Mouse (Mus musculus) lung, adult 2 months (tissue): ENCODE results near the gene Bicdl1. TPM values are rescaled to one million over a fixed set of nuclear protein-coding genes. Genes with fewer than 3 reads are reported as not detected.
A peak's percentile ranks its signal among the peaks of the same experiment; 100 is the strongest.

Experiments used
- DNase-seq: peaks from one replicate; pipeline ENCODE4 v3.0.0; 2022
- H3K4me1 ChIP-seq: fragments of 200-500 bp; 2 replicates; pipeline ENCODE4 v1.6.1; 2011; ENCODE audit warnings: low read length; ENCODE audit not compliant: control insufficient read depth, insufficient read depth
- H3K4me3 ChIP-seq: fragments of 200-500 bp; replicated peaks from 2 replicates; pipeline ENCODE3; 2011; ENCODE audit warnings: low read depth, mild to moderate bottlenecking, control low read depth, low read length; ENCODE audit errors: extremely low read depth
- CTCF ChIP-seq: fragments of 200-500 bp; IDR thresholded peaks from 2 replicates; pipeline ENCODE4 v1.5.1; 2011; ENCODE audit warnings: mild to moderate bottlenecking, low read length, control low read depth; ENCODE audit not compliant: insufficient read depth
- POLR2A ChIP-seq: fragments of 200-500 bp; IDR thresholded peaks from 2 replicates; pipeline ENCODE4 v1.6.1; 2011; ENCODE audit warnings: low read depth, mild to moderate bottlenecking, control low read depth, low read length, borderline replicate concordance; ENCODE audit errors: extremely low read depth
- WGBS: fragments of 180-500 bp; shearing (Covaris S2); methylation state at CpG from one replicate; pipeline ENCODE4 v1.1.7; 2018; 5-methylcytosine and 5-hydroxymethylcytosine counted together
- polyA plus RNA-seq: library from polyadenylated mRNA; depleted of rRNA; stranded (reverse); fragments of >200 nt; gene quantifications from 2 replicates; pipeline ENCODE4 v1.2.3, GENCODE M21; 2012

Gene Bicdl1
- polyA plus RNA-seq, 1 experiment = 26.2 TPM

DNA sequence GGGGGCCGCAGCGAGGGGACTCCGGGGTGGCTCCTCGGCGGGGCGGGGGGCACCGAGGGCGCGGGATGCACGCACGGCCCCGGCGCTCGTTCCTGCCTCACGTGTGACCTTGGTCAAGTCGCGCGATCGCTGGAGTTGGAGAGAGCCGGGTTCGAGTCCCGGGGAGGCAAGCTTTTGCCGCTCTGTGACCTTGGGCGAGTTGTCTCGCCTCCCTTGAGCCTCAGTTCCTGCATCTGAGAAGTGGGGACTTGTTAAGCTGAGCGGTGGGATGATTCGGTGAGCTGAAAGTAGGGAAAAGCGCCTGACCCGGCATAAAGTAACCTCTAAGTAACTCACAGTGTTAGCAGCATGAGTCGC, 99.1 kb downstream of the Bicdl1 start:
- WGBS = 2% methylated on average over 30 of the region's 30 CpGs
- H3K4me3 ChIP-seq = peak overlapping the region; percentile 70
- DNase-seq = peak; percentile 39
- TF ChIP-seq POLR2A (no peak), CTCF (no peak)
- H3K4me1 ChIP-seq = peaks cover 24% of the 10 kb centered on the region

DNA sequence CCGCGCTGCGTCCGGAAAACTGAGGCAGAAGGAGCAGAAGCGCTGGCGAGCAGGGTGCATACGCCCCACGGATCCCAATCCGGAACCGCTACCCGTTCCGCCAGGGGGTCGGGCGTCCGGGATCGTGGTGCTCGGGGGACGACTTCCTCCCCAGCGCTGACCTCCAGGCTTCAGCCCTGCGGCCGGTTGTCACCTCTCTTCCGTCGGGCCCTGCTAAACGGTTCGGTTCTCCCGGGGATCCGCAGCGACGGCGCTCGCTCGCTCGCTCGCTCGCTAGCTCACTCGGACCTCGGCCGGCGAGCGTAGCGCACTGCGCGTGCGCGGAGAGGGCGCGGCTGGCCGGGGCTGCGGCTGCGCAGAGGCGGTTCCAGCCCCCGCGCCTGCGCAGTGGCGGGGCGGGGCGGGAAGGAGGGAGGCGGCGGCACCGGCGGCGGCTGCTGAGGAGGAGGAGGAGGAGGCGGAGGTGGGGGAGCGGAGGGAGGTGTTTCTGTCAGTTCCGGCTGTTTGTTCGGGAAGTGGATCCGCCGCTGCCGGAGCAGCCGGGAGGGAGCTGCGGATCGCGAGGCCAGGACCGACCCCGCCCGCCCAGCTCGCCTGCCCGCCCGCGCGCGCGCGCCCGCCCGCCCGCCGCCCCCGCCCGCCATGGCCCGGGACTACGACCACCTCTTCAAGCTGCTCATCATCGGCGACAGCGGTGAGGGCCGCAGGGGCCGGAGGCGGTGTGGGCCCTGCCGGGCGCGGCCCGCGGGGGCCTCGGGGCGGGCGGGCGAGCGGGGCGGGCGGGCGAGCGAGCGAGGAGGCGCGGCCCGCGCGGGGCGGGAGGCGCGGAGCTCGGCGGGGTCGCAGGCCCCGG, 99.7 kb downstream of the Bicdl1 start, which contains the start of gene Rab35:
Gene Rab35 (plus strand): TSS at position 404 of the 853 bp plus-strand sequence.
- WGBS = 2% methylated on average over 86 of the region's 125 CpGs
- TF ChIP-seq POLR2A = peak; percentile 87
- TF ChIP-seq CTCF = no peak
- DNase-seq = peak; percentile 93
- Histone ChIP-seq H3K4me1 (peaks cover 24% of the 10 kb centered on the region), H3K4me3 (peak within 1 kb of the TSS; percentile 91)

DNA sequence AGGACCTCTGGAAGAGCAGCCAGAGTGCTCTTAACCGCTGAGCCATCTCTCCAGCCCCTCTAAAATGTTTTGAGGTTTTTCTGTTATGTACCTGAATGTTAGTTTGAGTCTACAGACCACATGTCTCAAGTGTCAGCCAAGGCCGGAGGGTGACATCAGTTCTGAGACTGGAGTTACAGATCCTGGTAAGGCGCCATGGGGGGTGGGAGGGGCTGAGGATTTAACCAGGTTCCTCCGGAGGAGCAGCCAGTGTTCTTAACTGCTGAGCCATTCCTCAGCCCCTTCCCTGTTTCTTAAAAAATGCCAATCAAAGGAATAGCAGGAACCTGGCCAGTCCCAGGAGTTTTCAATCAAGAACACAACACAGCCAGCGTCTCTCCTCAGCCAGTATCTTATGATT, 101.1 kb downstream of the Bicdl1 start:
- DNase-seq = no peak
- 55% methylated on average over 5 of the region's 5 CpGs for WGBS
- TF ChIP-seq CTCF (no peak), POLR2A (no peak)
- Histone ChIP-seq H3K4me3 (no peak overlapping the region), H3K4me1 (peaks cover 22% of the 10 kb centered on the region)

DNA sequence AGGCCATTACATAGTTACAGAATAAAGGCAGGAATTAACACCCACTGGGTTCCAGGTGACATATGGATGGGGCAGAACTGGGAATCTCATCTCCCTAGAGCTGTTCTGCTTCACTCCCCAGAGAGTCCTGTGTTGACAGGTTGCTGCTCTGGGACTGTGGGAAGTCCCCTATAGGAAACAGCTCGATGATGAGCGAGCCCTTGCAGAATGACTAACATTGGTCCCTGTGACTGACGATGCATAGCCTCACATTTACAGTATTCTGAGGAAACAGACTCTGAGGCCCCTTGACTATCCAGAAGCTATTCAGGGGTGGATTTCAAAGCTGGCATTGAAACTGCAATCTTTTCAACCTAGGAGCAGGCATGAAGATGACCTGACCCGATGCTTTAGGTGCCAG, 101.7 kb downstream of the Bicdl1 start:
- DNase-seq = no peak
- WGBS = 90% methylated on average over 4 of the region's 4 CpGs
- TF ChIP-seq POLR2A = no peak
- TF ChIP-seq CTCF = no peak
- Histone ChIP-seq H3K4me3 (no peak overlapping the region), H3K4me1 (peaks cover 17% of the 10 kb centered on the region)

- Histone ChIP-seq H3K4me3 (no peak overlapping the region), H3K4me1 (peaks cover 8% of the 10 kb centered on the region)
- 58% methylated on average over 8 of the region's 8 CpGs for WGBS
- DNase-seq = no peak
- TF ChIP-seq CTCF (no peak), POLR2A (no peak)
Observed at GRCm38 (mm10) chr5:115628083-115628482, 103.3 kb downstream of the Bicdl1 start.

DNA sequence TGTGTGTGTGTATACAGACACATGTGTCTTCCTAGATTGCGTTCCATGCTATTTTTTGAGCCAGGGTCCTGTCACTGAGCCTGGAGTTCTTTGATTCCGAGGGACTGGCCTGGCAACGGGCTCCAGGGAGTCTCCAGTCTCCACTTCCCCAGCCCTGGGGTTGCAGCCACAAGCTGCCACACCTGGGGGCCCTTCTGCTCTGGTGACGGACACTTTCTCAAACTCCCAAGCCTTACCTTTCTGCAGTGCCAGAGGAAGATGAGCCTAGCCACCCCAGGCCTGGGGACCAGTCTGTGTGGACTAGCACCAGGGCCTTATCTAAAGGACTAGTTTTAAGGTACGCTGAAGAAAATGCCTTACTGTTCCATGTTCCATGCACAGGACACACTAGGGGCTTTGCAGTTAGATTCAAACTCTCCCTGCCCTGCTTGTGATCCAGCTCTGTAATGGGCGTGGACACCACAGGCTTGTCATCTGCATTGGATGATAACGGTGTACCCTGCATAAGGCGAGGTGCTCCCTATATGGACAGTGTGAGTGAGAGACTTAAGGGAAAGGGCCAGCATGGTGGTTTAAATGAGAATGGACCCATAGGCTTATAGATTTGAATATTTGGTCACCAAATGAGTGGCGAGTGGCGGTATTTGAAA, 105.1 kb downstream of the Bicdl1 start:
- H3K4me1 ChIP-seq = peaks cover 3% of the 10 kb centered on the region
- no peak overlapping the region for H3K4me3 ChIP-seq
- WGBS = 89% methylated on average over 10 of the region's 10 CpGs
- no peak for TF ChIP-seq POLR2A
- TF ChIP-seq CTCF = no peak
- DNase-seq = no peak

DNA sequence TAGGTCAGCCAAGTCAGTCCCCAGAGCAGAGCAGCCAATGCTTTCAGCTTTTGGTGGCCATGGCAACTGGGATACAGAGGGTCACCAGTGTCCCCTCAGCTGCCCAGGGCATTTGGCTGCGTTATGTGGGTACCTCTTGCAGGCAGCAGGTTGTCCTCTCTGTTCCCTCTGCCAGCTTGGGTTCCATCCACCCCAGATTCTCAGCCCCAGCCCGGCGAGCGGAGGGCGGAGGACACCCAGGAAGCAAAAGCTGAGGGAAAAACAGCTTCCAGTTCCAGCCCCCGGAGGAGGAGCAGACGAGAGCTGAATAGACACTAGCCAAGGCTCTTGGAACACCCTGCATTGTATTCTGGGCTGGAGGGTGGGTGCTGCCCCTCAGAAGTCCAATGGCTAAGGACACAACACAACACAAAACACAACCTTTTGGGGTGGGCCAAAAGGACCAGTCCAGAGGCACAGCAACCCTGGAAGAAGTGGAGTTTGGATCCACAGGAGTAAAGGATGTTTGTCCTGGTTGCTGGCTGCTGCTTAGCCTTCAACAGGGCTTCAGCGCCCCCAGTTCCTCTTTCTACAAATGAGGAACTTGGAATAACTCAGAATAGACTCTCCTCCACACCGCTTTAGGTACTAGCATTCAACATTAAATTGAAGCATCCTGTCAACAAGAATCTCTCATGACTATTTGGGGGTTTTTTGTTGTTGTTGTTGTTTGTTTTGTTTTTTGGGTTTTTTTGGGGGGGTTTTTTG, 107.6 kb downstream of the Bicdl1 start:
- no peak for DNase-seq
- TF ChIP-seq POLR2A = no peak
- TF ChIP-seq CTCF = no peak
- WGBS = 64% methylated on average over 9 of the region's 9 CpGs
- H3K4me3 ChIP-seq = no peak overlapping the region
- no peaks in the 10 kb centered on the region for H3K4me1 ChIP-seq

- no peak for TF ChIP-seq POLR2A
- no peak for TF ChIP-seq CTCF
- no peaks in the 10 kb centered on the region for H3K4me1 ChIP-seq
- no peak for DNase-seq
- 80% methylated on average over 7 of the region's 7 CpGs for WGBS
- no peak overlapping the region for H3K4me3 ChIP-seq
Observed at GRCm38 (mm10) chr5:115622686-115623085, 108.7 kb downstream of the Bicdl1 start.

GRCm38 (mm10) chr5:115619690-115620089, 111.7 kb downstream of the Bicdl1 start:
- 86% methylated on average over 15 of the region's 15 CpGs for WGBS
- TF ChIP-seq CTCF = no peak
- no peak for TF ChIP-seq POLR2A

GRCm38 (mm10) chr5:115614948-115615347, 116.5 kb downstream of the Bicdl1 start:
- WGBS = 67% methylated on average over 7 of the region's 7 CpGs

More at GRCm38 (mm10) chr5:115619690-115620089, 111.7 kb downstream of the Bicdl1 start:
- no peaks in the 10 kb centered on the region for H3K4me1 ChIP-seq
- DNase-seq = no peak
- no peak overlapping the region for H3K4me3 ChIP-seq

More at GRCm38 (mm10) chr5:115614948-115615347, 116.5 kb downstream of the Bicdl1 start:
- DNase-seq = peak; percentile 20
- Histone ChIP-seq H3K4me1 (no peaks in the 10 kb centered on the region), H3K4me3 (no peak overlapping the region)
- TF ChIP-seq CTCF (peak; percentile 50), POLR2A (no peak)
